Mouse (Mus musculus) lung, postnatal 25 days (tissue): Measurements from ENCODE around the gene Slc37a1.

Experiments
- DNase-seq: peaks from one replicate; pipeline ENCODE4 v3.0.0; 2022; ENCODE audit warnings: low spot score

Gene Slc37a1

DNA sequence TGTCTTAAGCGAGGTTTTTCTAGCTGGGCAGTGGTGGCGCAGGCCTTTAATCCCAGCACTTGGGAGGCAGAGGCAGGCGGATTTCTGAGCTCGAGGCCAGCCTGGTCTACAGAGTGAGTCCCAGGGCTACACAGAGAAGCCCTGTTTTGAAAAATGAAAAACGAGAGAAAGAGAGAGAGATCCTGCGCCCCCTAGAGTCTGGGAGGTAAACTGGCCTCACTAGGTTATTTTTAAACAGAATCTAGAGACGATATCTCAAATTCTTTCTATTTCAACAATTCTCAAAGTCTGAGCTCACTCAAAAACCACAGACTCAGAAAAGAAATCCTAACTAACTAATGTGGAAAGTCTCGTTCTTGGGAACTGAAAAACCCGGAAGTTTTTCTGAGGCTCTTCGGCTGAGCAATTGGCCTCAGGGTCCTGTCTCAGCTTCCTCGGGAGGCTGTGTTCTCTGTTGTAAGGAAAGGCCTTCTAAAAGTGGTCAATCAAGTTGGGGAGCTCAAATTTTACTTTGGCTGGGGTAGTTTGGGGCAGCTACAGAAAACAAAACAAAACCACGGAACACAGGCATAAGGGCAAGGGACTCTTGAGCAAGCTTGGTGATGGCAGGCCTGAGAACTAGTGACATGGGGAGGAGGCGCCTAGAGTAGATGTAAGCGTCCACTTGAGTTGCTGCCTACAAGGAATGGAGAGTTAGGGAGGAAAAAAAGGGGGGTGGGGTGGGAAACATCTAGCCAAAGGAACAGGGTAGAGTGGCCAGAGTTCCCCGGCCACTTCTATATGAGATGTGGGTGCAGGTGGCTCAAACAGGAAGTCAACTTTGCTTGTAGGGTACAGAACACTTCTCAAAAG is 8.0 kb downstream of the Slc37a1 start:
- DNase-seq: peak; percentile 55

DNA sequence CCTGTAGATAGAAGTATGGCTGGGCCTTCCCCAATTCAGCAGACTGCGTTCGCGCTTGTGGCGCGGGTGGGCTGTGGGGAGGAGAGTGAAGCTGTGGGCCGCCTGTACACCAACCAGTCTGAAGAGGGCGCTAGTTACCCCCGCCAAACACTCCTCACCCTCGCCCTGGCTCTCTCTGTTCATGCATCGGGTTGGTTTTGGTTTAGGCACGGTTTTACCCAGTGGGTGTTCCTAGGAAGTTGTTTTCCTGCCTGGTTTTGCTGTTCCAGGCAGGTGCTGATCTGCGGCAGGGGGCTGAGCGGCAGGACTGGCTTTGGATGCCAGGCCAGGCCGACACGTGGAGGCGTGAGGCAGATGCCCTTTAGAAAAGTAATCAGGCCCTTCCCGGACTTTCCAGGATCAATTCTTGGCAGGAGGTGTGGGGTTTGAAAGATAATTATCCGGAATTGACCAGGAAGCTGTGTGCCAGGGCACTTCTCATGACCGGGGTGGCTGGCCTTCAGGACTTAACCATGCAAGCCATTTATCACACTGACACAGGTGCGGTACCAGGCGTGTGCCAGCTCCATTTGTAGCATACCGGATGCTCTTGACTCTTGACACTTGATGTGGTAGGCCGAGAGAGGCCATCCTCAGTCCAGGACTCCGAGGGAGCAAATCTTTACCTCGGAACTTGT is 8.8 kb downstream of the Slc37a1 start:
- DNase-seq: peak; percentile 80

DNA sequence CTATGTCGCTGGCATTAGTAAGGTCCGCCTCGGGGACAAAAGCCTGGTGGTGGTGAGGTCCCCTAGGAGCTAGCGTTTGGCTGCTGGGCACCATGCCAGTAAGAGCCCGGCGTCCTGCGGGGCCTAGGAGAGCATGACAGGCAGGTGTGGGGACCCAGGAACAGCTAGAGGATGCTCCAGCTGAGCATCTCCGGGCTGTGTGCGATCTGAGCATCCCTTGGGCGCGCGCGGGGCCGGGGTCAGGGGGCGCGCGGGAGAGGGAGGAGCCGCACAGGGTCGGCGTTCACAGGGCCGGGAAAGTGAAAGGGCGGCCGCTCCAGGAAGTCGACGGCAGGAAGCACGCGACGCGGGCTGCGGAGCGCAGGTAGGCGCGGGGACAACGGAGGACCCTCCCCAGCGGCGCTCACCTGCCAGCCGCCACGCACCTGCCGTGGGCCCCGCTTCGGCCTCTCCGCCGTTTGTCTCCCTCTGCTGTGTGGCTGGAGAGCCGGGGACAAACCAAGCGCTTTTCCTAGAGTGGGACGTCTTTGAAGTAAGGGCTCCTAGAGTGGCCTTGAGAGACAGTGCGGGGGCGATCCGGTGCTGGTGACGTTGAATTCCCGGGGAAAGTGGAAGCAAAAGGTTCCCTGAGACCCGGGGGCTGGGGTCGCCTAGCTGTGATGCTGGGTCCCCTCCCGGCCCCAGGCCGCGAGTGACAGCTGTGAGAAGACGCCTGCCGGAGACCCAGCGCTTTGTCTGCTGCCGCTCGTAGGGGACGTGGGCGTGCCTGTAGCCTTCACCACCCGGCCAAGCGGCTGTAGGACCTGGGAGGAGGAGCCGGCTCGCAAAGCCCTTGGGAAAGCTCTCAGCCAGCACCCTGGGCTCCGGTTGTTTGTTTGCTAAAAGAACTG is 9.5 kb downstream of the Slc37a1 start:
- peak; percentile 94 for DNase-seq

DNA sequence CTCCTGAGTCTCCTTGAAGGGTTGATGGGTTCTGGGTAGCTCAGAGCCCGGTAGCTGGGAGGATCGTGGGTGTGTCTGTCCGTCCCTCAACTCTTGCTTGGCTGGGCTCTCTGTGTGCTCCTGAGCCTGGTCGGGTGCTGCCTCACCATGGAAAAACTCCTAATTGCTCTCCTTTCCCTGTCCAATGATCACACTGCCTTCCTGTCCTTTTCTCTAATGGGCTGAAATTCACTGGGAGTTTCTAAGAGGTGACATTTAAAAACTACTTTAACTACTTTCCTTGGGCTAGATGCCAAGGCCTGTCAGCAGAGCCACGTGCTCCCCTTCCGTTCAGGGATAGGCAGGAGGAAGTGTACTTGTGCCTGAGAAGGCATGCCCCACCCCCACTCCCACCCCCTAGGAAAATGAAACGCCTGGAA is 10.9 kb downstream of the Slc37a1 start:
- DNase-seq: peak; percentile 92

DNA sequence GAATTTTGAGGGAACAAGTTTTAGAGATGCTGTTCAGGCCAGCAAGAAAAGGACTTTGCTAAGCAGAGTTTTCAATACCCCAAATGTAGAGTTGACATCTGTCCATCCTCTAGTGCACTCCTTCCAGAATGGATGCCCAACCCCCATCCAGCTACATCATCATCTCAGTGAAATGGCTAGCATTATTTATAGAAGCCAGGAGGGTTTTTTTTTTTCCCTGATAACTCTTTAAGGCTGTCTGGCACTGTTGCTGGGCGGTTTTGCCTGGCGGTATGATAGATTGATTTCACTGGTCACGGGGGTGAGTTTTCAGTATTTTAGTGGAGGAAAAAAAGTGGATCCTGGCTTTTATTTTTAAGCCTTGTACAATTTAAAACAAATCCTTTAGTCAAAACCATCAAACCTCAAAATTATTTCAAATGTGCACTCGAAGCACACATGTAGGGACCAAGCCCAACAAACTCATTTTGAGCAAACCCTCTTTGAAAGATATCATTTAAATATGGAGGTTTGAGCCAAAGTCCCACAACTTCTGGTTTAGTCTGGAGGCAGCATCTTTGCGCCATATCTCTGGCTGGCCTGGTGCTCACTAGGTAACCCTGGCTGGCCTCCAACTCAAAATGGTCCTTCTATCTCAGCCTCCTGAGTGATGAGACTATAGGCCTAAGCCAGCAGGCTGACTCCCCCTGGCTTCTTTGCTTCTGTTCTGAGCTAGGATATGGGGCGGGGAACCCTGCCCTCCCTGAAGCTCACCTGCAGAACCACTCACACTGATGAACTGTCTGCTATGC is 12.0 kb downstream of the Slc37a1 start:
- DNase-seq: no peak

DNA sequence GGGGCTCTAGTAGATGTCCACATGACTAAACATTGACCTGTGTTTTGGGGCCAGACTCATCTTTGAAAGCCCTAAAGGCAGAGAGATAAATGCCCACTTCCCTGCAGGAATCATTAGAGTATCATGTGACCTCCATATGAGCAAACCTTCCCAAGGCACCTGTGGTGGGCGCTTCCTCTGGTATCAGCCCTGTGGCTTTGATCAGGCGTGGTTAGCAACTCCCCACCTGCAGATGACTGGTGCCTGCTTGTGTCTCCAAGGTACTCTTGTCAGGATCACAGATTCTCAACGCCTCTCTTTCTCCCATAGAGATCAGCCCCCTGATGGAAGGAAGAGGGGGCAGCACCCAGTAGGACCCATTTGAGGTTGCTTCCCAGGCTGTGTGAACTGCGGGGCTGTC is 13.4 kb downstream of the Slc37a1 start:
- DNase-seq: no peak

DNA sequence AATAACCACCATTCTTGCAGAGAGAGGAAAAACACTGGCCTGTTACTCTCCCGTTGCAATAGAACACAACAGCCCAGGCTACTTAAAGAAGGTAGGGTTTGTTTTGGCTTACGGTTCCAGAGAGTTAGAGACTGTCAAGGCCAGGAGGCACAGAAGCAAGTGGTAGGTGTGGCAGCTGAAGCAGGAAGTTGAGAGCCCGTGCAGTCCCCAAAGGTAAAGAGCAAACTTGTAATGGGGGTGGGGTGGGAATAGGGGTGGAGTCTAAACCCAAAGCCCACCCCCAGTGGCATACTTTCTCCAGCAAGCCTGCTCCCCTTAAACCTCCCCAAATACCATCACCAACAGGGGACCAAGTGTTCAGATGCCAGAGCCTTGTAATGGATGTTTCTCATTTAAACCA is 14.1 kb downstream of the Slc37a1 start:
- peak; percentile 67 for DNase-seq

- no peak for DNase-seq
Observed at GRCm38 (mm10) chr17:31303401-31303800, 16.8 kb downstream of the Slc37a1 start.

- DNase-seq: peak; percentile 88
Observed at GRCm38 (mm10) chr17:31304895-31305775, 18.5 kb downstream of the Slc37a1 start.

DNA sequence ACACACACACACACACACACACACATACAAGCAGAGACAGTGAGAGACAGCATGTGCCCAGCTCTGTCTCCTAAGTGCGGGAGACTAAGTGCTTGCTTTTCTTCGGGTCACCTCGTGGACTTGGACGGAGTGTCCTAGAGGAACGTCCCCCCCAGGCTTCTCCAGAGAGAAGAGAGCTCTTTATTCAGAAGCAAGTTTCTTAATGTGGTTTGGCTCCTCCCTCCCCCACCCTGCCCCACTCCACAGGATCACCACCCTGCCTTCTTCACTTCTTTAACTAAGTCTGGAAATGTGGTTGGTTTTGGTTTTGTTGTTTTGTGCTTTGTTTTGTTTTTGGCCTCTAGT is 19.2 kb downstream of the Slc37a1 start:
- DNase-seq: no peak

GRCm38 (mm10) chr17:31307756-31308155 is 21.2 kb downstream of the Slc37a1 start:
- peak; percentile 69 for DNase-seq

- DNase-seq: peak; percentile 47
Observed at GRCm38 (mm10) chr17:31308291-31308816, 21.8 kb downstream of the Slc37a1 start.

- DNase-seq: no peak
Observed at GRCm38 (mm10) chr17:31309281-31309793, 22.7 kb downstream of the Slc37a1 start.

DNA sequence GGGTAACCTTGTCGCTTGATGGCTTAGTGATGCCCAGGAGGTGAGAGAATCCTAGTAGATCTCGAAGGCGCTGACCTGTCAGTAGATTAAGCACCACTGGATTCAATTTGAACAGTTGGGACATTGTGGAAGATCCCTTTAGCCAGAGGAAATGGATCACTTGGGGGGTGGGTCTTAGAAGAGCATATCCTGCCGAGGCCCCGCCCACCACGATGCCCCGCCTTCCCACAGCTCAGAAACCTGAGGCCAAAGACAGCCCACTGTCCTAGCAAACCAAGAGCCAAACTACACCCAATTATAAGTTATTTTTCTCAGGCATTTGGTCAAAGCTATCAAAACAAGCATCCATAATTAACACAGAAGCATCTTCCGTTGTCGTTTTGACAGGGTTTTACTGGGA is 24.5 kb downstream of the Slc37a1 start:
- DNase-seq: no peak

DNA sequence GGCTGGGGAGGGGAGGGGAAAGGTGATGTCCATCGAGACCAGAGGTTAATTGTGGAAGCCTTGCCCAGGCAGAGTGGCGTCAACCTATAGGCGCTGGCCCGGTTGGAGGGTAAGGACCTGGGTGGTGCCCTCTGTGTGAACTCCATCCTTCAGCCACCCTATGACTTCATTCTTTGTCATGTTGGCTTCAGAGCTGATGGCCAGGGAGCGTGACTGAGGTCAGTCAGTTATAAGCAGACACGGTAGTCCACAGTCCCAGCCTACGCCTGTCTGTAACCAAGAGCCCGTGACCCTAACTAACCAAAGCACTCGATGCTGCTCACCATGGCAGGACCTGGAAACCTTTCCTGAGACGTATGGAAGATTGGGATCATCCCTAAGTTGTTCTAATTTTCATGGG is 26.1 kb downstream of the Slc37a1 start:
- DNase-seq: no peak

GRCm38 (mm10) chr17:31315046-31315792 is 28.6 kb downstream of the Slc37a1 start:
- no peak for DNase-seq

DNA sequence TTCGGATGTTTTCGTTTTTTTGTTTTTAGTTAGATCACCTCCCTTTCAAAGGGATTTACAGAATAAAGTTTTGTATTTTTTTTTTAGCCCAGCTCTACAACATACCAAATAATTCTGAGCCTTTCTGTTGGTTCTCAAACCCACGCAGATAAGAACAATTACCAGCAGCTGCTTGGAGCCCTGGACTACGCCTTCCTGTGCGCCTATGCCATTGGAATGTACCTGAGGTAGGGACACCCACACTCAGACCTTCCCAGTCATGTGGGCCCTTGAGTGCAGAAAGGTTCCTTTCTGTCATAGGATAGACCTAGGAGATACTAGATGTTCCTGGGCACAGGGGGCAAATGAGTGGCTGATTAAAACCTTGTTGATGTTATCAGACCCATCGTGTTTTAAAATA is 29.4 kb downstream of the Slc37a1 start:
- no peak for DNase-seq

- DNase-seq: no peak
Observed at GRCm38 (mm10) chr17:31316998-31317397, 30.4 kb downstream of the Slc37a1 start.

DNA sequence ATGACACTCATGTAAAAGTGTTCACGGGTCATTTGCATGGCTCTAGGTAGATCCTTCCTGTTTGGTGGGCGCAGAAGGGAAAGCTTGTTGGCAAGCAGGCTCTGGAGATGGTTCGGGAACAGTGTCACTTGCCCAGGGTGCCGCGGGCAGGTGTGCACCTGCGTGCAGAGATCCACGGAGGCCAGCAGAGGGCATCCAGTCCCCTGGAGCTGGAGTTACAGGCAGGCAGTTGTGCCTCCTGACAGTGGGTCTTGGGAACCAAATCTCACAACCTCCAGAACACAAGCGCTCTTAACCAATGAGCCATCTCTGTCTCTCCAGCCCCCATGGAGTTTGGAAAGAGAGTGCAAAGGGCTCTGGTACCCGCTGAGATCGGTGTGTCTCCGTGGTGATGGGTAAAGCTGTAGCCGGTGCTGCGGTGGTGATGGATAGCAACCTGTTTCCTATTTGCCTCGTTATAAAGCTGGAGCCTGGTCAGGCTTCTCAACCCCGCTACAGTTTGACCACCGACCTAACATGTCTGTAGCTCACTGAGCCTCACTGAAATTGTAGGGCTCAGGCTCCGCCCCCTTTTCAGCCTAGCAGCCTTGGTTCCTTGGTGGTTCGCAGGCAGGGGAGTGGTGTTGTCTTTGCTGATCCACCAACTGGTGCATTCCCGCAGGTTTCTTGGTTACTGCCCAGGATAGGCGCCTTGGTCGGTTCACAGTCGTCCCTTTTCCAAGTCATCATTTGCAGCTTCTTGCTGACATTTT is 31.1 kb downstream of the Slc37a1 start:
- DNase-seq: no peak
